Mouse (Mus musculus) liver, embryonic 12.5 days (tissue): ENCODE data around the gene Bmpr1b. TPM values are rescaled to one million over a fixed set of nuclear protein-coding genes. Genes with fewer than 3 reads are reported as not detected.

ENCODE experiments used
- ATAC-seq: fragments of 200-750 bp; cut with Nextera tagmentation; 2 replicates; pipeline ENCODE4 v1.8.0; 2017; ENCODE audit warnings: moderate number of reproducible peaks, mild to moderate bottlenecking, moderate library complexity
- H3K27ac ChIP-seq: fragments of 300-500 bp; sonication (generic); 2 replicates; pipeline ENCODE4 v1.5.1; 2016; ENCODE audit warnings: mild to moderate bottlenecking
- H3K27me3 ChIP-seq: fragments of 300-500 bp; sonication (generic); replicated peaks from 2 replicates; pipeline ENCODE4 v1.6.1; 2016; ENCODE audit warnings: mild to moderate bottlenecking, moderate library complexity
- H3K36me3 ChIP-seq: fragments of 300-500 bp; sonication (generic); 2 replicates; pipeline ENCODE4 v1.6.1; 2016; ENCODE audit warnings: mild to moderate bottlenecking, moderate library complexity
- H3K4me1 ChIP-seq: fragments of 300-500 bp; sonication (generic); 2 replicates; pipeline ENCODE4 v1.6.1; 2016
- H3K4me2 ChIP-seq: fragments of 300-500 bp; sonication (generic); 2 replicates; pipeline ENCODE4 v1.6.1; 2016; ENCODE audit warnings: mild to moderate bottlenecking, moderate library complexity
- H3K4me3 ChIP-seq: fragments of 300-500 bp; sonication (generic); 2 replicates; pipeline ENCODE4 v1.5.1; 2016; ENCODE audit warnings: mild to moderate bottlenecking, moderate library complexity
- H3K9ac ChIP-seq: fragments of 300-500 bp; sonication (generic); 2 replicates; pipeline ENCODE4 v1.6.1; 2016; ENCODE audit warnings: mild to moderate bottlenecking, moderate library complexity
- H3K9me3 ChIP-seq: fragments of 300-500 bp; sonication (generic); replicated peaks from 2 replicates; pipeline ENCODE4 v1.6.1; 2016; ENCODE audit warnings: mild to moderate bottlenecking, moderate library complexity
- WGBS: fragments of 180-500 bp; shearing (Covaris S2); methylation state at CpG from one replicate; pipeline ENCODE4 v1.1.7; 2016; ENCODE audit not compliant: insufficient replicate concordance; 5-methylcytosine and 5-hydroxymethylcytosine counted together
- polyA plus RNA-seq: library from polyadenylated mRNA; unstranded; fragments of >200 nt; fragmentation: Nextera tagmentation; extraction: Ambion mirVana; gene quantifications from 2 replicates; pipeline ENCODE4 v1.2.1, GENCODE M21; 2016

Bmpr1b gene
- polyA plus RNA-seq, 1 experiment from 2014 or later: 0.45 TPM

DNA sequence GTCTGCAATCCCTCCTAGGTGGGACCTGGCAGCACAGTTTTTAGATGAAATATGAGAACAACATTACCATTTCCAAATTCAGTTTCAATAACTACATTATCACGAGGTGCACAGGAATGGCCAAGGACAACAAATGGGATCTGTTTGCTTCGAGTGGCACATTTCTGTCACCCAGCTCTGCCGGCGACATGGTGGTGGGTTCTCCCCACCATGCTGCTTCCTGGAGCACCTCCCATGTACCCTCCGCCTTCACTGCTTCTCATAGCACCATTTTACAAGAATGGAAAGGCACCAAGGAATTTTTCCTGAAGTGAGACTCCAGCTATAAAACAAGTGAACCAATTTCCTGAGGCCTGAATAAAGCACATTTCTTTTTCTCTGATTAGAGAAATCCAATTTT, 108.0 kb downstream of the Bmpr1b start:
- Histone ChIP-seq H3K27ac (no peak overlapping the region), H3K27me3 (no peaks in the 10 kb centered on the region), H3K4me3 (no peak overlapping the region), H3K4me1 (no peaks in the 10 kb centered on the region), H3K9me3 (no peaks in the 10 kb centered on the region), H3K4me2 (no peak overlapping the region), H3K36me3 (no peaks in the 10 kb centered on the region), H3K9ac (no peak overlapping the region)
- 66% methylated on average over 5 of the region's 5 CpGs for WGBS
- no peak for ATAC-seq

DNA sequence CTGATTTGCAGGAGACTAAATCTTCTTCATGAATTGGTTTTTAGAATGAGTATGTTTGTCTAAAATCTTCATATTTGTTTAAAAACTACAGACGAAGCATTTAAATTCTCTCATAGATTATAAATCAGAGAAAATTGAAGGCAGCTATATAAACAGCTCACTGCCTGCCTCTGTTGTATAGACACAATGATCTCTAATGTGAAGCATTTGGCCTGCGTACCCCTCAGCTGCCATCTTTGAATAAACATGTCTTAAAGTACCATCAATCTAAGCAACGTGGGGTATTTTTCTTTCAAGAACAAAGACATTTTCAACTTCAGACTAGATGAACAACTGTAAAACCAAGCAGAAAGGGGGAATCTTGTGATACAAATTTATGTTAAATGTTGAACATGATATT, 109.3 kb downstream of the Bmpr1b start:
- H3K4me1 ChIP-seq: no peaks in the 10 kb centered on the region
- no peaks in the 10 kb centered on the region for H3K27me3 ChIP-seq
- WGBS: 61% methylated on average over 3 of the region's 3 CpGs

DNA sequence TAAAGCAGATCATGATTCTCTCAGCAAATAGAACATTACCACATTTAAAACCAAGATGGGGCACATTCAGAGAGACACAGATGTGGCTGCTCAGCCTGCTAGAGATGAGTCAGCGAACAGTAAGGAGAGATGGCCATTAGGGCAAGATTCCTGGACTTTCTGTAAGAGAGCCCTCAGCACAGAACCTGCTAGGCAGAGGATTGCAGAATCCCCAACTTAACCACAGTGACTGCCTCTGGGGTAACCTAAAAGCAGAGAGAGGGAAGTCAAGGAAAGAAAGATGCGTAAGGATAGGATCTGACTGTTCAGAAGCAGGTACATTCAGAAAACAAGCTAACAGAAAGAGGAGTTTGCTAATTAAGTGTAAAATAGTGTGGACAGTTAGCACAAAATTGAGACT, 118.5 kb downstream of the Bmpr1b start:
- no peak overlapping the region for H3K4me3 ChIP-seq
- no peaks in the 10 kb centered on the region for H3K4me1 ChIP-seq
- H3K9me3 ChIP-seq: no peaks in the 10 kb centered on the region
- ATAC-seq: no peak
- no peak overlapping the region for H3K9ac ChIP-seq
- no peaks in the 10 kb centered on the region for H3K27me3 ChIP-seq
- H3K27ac ChIP-seq: no peak overlapping the region
- H3K36me3 ChIP-seq: no peaks in the 10 kb centered on the region
- 79% methylated on average over 2 of the region's 2 CpGs for WGBS
- no peak overlapping the region for H3K4me2 ChIP-seq

More for the DNA sequence above, 109.3 kb downstream of the Bmpr1b start:
- Histone ChIP-seq H3K27ac (no peak overlapping the region), H3K9me3 (no peaks in the 10 kb centered on the region), H3K4me3 (no peak overlapping the region), H3K36me3 (no peaks in the 10 kb centered on the region), H3K4me2 (no peak overlapping the region), H3K9ac (no peak overlapping the region)
- ATAC-seq: no peak

DNA sequence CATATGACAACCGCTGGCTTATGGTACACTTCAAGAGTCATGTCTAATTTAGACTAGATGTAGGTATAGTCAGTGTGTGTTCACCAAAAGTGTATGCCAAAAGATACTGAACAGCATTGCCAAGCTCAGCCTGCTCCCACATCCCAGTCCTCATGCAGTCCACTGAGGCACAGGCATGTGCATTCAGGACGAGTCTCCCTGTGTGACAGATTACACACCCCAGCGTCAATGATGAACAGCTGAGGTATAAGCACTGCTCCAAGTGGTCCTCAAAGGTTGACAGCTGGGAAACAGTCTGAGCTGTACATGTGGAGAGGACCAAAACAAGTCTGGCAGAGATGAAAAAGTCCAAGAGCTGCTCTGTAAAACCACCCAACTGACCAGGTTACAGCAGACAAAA, 119.6 kb downstream of the Bmpr1b start:
- 63% methylated on average over 3 of the region's 3 CpGs for WGBS
- Histone ChIP-seq H3K36me3 (no peaks in the 10 kb centered on the region), H3K9ac (no peak overlapping the region), H3K4me1 (no peaks in the 10 kb centered on the region), H3K27me3 (no peaks in the 10 kb centered on the region), H3K4me3 (no peak overlapping the region), H3K4me2 (no peak overlapping the region), H3K9me3 (no peaks in the 10 kb centered on the region), H3K27ac (no peak overlapping the region)
- no peak for ATAC-seq

DNA sequence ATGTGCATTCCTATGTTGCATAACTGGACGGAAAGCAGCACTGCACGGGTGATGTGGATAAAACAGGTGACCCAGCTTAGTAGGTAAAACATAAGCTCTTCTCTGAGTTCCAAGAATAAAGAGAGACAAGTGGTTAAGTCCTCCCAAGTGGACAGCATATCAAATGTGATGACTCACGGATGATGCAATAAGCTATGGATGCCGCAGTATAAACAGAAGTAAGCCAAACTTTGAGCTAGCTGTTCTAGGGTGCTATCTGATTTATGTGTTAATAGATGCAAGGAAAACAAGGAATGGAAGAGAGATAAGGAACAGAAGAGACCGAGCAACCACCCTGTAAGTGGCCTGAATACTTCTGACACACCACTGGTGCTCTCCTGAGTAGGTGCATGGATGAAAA, 120.1 kb downstream of the Bmpr1b start:
- ATAC-seq: no peak
- no peak overlapping the region for H3K4me3 ChIP-seq
- WGBS: 65% methylated on average over 5 of the region's 5 CpGs

DNA sequence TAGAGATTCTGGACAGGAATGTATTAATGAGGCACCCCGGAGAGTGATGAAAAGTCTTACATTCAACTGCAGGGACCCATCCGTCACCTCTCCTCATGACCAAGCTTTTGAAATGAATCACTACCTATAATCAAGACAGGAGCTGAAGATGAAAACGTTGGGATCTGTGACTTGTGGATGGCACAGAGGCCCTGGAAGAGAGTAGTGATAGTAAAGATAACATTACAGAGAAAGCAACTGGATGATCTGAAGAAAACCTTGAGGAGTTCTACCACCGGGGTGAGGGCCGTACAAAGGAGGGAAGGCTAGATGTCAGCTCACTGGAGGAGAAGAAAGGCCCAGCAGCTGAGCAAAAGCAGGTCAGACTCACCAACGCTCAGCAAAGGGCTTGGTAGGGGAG, 120.7 kb downstream of the Bmpr1b start:
- Histone ChIP-seq H3K4me2 (no peak overlapping the region), H3K9ac (no peak overlapping the region), H3K36me3 (no peaks in the 10 kb centered on the region), H3K27me3 (no peaks in the 10 kb centered on the region), H3K4me3 (no peak overlapping the region), H3K9me3 (no peaks in the 10 kb centered on the region), H3K4me1 (no peaks in the 10 kb centered on the region), H3K27ac (no peak overlapping the region)
- ATAC-seq: no peak
- WGBS: 56% methylated on average over 6 of the region's 6 CpGs

More for the DNA sequence above, 120.1 kb downstream of the Bmpr1b start:
- H3K36me3 ChIP-seq: no peaks in the 10 kb centered on the region
- H3K27ac ChIP-seq: no peak overlapping the region
- no peaks in the 10 kb centered on the region for H3K9me3 ChIP-seq
- no peak overlapping the region for H3K9ac ChIP-seq
- H3K4me1 ChIP-seq: no peaks in the 10 kb centered on the region
- no peaks in the 10 kb centered on the region for H3K27me3 ChIP-seq
- H3K4me2 ChIP-seq: no peak overlapping the region

DNA sequence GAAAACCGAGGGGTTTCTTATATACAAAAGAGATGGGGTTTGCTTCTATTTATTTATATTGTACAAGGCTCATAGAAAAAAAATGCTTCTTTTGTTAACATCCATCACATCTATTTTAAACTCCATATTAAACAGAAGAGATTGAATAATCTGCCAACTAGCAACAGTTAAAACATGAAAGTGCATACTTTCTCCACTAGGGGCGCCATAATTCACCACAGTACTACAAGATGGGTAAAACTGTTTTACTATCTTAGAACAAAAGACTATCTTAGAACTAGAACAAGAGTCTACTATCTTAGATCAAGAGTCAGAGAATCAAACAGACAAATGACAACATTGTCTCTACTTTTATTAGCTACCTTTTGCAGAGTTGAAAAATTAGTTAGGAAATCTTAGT, 125.8 kb downstream of the Bmpr1b start:
- Histone ChIP-seq H3K4me2 (no peak overlapping the region), H3K9ac (no peak overlapping the region), H3K27me3 (no peaks in the 10 kb centered on the region), H3K27ac (no peak overlapping the region), H3K4me1 (no peaks in the 10 kb centered on the region), H3K4me3 (no peak overlapping the region), H3K36me3 (no peaks in the 10 kb centered on the region), H3K9me3 (no peaks in the 10 kb centered on the region)
- ATAC-seq: no peak
- WGBS: 39% methylated on average over 2 of the region's 2 CpGs

DNA sequence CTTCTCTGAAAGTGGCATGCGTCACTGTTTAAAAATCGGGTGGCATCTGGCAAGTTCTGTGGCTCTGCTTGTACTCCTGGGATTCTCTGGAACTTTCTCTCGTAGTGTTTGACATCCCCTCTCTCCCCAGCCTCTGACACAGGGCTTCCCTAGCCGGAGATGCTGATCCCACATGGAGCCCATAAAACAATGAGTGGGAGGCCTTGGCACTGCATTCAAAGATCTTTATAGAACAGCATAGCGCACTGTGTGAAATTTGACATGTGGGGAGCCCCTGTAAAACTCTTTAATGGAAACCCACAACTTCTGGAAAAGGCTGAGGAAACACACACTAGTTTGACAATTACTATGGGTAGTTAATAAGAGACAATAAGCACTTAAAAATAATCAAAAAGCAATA, 126.2 kb downstream of the Bmpr1b start:
- no peak for ATAC-seq
- Histone ChIP-seq H3K27ac (no peak overlapping the region), H3K9me3 (no peaks in the 10 kb centered on the region), H3K27me3 (no peaks in the 10 kb centered on the region), H3K4me1 (no peaks in the 10 kb centered on the region), H3K4me2 (no peak overlapping the region), H3K36me3 (no peaks in the 10 kb centered on the region), H3K4me3 (no peak overlapping the region), H3K9ac (no peak overlapping the region)
- 69% methylated on average over 5 of the region's 5 CpGs for WGBS

DNA sequence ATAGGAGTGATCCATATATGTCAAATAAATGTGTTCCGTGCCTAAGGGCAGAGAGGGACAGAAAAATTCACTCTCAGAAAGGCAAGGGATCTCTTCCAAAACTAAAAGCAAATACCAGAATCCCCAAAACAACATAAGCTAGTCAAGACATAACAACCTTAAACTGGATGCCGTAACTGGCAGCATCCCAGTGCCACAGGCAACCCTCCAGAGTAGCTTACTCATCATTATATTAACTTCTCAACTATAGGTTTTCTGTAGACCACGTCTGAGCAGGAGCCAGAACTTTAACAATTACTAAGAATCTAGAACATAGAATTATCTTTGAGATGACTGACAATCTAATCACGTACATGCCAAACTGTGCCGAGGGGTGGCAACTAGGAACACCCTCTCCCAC, 128.9 kb downstream of the Bmpr1b start:
- no peaks in the 10 kb centered on the region for H3K27me3 ChIP-seq
- no peaks in the 10 kb centered on the region for H3K36me3 ChIP-seq
- no peaks in the 10 kb centered on the region for H3K9me3 ChIP-seq
- no peak for ATAC-seq
- no peaks in the 10 kb centered on the region for H3K4me1 ChIP-seq
- H3K27ac ChIP-seq: no peak overlapping the region
- H3K4me2 ChIP-seq: no peak overlapping the region
- 69% methylated on average over 5 of the region's 5 CpGs for WGBS
- no peak overlapping the region for H3K9ac ChIP-seq
- no peak overlapping the region for H3K4me3 ChIP-seq

DNA sequence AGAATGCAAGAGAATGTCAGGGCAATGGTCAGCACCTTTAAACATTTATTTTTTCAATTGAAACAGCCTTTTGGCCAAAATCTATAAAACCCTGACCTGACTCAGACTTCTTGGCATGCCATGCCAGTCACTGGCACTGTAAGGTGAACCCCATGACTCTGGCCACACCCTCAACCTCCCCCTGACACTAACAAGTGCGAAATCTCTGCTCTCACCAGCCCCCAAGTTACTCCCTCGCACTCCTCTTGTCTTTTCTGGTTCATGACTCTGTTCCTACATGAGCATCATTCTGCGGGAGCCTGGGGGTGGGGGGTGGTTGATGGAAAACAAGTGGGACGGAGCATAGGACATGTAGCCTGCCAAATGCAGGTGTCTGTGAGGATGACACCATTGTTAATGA, 135.1 kb downstream of the Bmpr1b start:
- Histone ChIP-seq H3K36me3 (no peaks in the 10 kb centered on the region), H3K4me2 (no peak overlapping the region), H3K27me3 (no peaks in the 10 kb centered on the region), H3K4me1 (no peaks in the 10 kb centered on the region), H3K4me3 (no peak overlapping the region), H3K9me3 (no peaks in the 10 kb centered on the region), H3K27ac (no peak overlapping the region), H3K9ac (no peak overlapping the region)
- no peak for ATAC-seq
- WGBS: 56% methylated on average over 4 of the region's 4 CpGs

DNA sequence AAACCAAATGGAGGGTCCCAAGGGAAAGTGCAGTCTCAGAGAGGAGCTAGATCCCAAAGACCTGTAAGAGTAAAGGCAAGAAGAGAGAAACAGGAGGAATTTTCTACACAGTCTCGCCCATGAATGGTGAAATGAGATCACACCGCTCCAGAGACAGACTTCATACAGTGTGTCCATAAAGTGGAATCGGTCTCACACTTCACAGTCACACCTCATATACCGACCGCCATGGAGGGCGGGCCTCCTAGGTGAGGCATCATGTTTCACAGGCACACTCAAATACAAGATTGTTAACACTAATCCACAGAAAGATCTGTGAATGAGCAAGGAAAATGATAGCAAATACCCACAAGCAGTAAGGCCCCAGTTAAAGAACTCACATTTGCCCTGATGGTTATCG, 149.5 kb downstream of the Bmpr1b start:
- ATAC-seq: no peak
- 75% methylated on average over 7 of the region's 7 CpGs for WGBS
- Histone ChIP-seq H3K27me3 (no peaks in the 10 kb centered on the region), H3K9me3 (no peaks in the 10 kb centered on the region), H3K36me3 (no peaks in the 10 kb centered on the region), H3K27ac (no peak overlapping the region), H3K9ac (no peak overlapping the region), H3K4me1 (no peaks in the 10 kb centered on the region), H3K4me2 (no peak overlapping the region), H3K4me3 (no peak overlapping the region)

DNA sequence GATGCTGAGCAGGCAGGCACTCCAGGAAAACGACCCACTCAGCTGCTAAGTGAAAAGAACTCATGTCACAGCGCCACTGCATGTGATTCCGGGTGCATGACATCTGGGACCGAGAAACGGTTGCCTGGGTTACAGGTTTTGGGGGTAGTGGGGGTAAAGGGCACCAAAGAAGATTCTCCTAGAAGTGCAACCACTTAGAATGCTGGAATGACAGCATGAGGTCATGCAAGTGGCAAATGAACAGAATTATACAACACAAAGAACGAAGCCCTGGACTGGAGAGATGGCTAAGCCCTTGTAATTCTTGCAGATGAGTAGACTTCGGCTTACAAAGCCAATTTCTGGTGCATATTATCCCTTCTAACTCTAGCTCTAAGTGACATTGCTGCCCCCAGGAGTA, 184.7 kb downstream of the Bmpr1b start:
- Histone ChIP-seq H3K9me3 (no peaks in the 10 kb centered on the region), H3K36me3 (no peaks in the 10 kb centered on the region), H3K27me3 (no peaks in the 10 kb centered on the region), H3K4me3 (no peak overlapping the region), H3K4me1 (no peaks in the 10 kb centered on the region), H3K27ac (no peak overlapping the region), H3K4me2 (no peak overlapping the region), H3K9ac (no peak overlapping the region)
- 65% methylated on average over 7 of the region's 7 CpGs for WGBS
- ATAC-seq: no peak

DNA sequence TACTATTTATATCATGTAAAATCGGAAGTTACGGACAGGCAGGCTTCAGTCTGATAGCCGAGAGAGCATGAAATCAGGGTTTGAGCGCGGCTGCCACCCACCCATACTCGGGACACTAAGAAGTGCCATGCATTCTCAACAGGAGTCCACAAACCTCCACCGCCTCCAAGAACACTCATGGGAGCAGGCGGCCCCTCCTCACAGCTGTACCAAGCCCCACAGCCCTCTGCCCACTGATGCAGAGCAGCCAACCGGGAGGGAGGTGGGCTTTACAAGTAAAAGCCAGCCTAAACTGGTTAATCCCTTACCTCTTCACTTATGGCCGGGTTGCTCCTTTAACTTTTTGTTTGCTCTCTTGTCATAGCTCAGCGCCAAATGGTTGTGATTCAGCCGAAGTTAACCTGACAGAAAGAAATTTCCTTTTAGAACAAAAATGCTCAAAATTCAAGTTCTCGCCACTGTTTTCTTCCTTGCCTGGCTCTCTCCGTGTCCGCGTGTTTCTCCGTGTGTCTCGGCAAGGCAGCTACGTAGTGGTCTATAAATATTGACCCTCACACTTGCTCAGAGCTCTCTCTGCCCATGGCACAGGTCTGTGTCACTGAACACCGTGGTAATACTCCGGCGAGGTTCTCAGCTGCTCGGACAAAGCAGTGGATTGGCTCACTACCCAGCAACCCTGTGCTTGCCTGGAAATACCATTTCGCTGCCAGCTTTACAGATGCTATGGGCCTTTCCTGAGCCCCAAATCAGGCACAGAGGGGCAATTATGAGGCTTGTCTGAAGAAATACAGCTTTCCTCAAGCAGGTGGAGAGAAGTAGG, 187.4 kb downstream of the Bmpr1b start:
- Histone ChIP-seq H3K4me3 (no peak overlapping the region), H3K9ac (no peak overlapping the region), H3K4me1 (no peaks in the 10 kb centered on the region), H3K27me3 (no peaks in the 10 kb centered on the region), H3K36me3 (no peaks in the 10 kb centered on the region), H3K27ac (no peak overlapping the region), H3K9me3 (no peaks in the 10 kb centered on the region), H3K4me2 (no peak overlapping the region)
- no peak for ATAC-seq
- WGBS: 72% methylated on average over 24 of the region's 24 CpGs
